Mouse (Mus musculus): ENCODE results near the gene Pcp4. TPM values are rescaled to one million over a fixed set of nuclear protein-coding genes. Genes with fewer than 3 reads are reported as not detected.

The Pcp4 gene
- total RNA-seq, 2 experiments from 2014 or later, result 566 to 603 TPM

- DNase-seq (ENCODE audit: low spot score in 2 of 2), result no peak
- intact Hi-C loops (cut with DNase I), result no loop called here
These were observed 14.4 kb downstream of the Pcp4 start for GRCm38 (mm10) chr16:96481791-96482190.

GRCm38 (mm10) chr16:96487007-96487684 is 19.7 kb downstream of the Pcp4 start:
- intact Hi-C loops (cut with DNase I), result no loop called here
- no peak for DNase-seq (ENCODE audit: low spot score in 2 of 2)

GRCm38 (mm10) chr16:96488038-96488437 is 20.6 kb downstream of the Pcp4 start:
- DNase-seq (ENCODE audit: low spot score in 2 of 2), result no peak
- intact Hi-C loops (cut with DNase I), result no loop called here

- intact Hi-C loops (cut with DNase I), result no loop called here
- no peak for DNase-seq (ENCODE audit: low spot score in 2 of 2)
These were observed 24.1 kb downstream of the Pcp4 start for GRCm38 (mm10) chr16:96491530-96491929.

- no peak for DNase-seq (ENCODE audit: low spot score in 2 of 2)
- intact Hi-C loops (cut with DNase I), result no loop called here
These were observed 26.7 kb downstream of the Pcp4 start for GRCm38 (mm10) chr16:96494079-96494478.

GRCm38 (mm10) chr16:96498951-96499350 is 31.5 kb downstream of the Pcp4 start:
- DNase-seq (ENCODE audit: low spot score in 2 of 2), result peak; percentile 19 to 34

GRCm38 (mm10) chr16:96501241-96501640 is 33.8 kb downstream of the Pcp4 start:
- DNase-seq (ENCODE audit: low spot score in 2 of 2), result no peak
- intact Hi-C loops (cut with DNase I), result no loop called here

More at GRCm38 (mm10) chr16:96498951-96499350, 31.5 kb downstream of the Pcp4 start:
- intact Hi-C loops (cut with DNase I), result no loop called here

- intact Hi-C loops (cut with DNase I), result no loop called here
- no peak for DNase-seq (ENCODE audit: low spot score in 2 of 2)
These were observed 35.2 kb downstream of the Pcp4 start for GRCm38 (mm10) chr16:96502586-96502985.

- intact Hi-C loops (cut with DNase I), result no loop called here
These were observed 47.1 kb downstream of the Pcp4 start for GRCm38 (mm10) chr16:96514466-96514865.

GRCm38 (mm10) chr16:96527476-96527875 is 60.1 kb downstream of the Pcp4 start:
- intact Hi-C loops (cut with DNase I), result loop anchor here (5.0 kb wide), 1 partner anchor 60 kb away; the partner anchor contains the start of gene Pcp4
- DNase-seq (ENCODE audit: low spot score in 2 of 2), result no peak

More at GRCm38 (mm10) chr16:96514466-96514865, 47.1 kb downstream of the Pcp4 start:
- no peak for DNase-seq (ENCODE audit: low spot score in 2 of 2)

GRCm38 (mm10) chr16:96528471-96528870 is 61.1 kb downstream of the Pcp4 start:
- intact Hi-C loops (cut with DNase I), result loop anchor here (5.0 kb wide), 1 partner anchor 61 kb away; the partner anchor contains the start of gene Pcp4
- no peak for DNase-seq (ENCODE audit: low spot score in 2 of 2)

- intact Hi-C loops (cut with DNase I), result loop anchor here (5.0 kb wide), 1 partner anchor 63 kb away; the partner anchor contains the start of gene Pcp4
- DNase-seq (ENCODE audit: low spot score in 2 of 2), result no peak
These were observed 62.6 kb downstream of the Pcp4 start for GRCm38 (mm10) chr16:96529896-96530568.

GRCm38 (mm10) chr16:96530569-96530898 is 63.1 kb downstream of the Pcp4 start:
- intact Hi-C loops (cut with DNase I), result no loop called here
- no peak for DNase-seq (ENCODE audit: low spot score in 2 of 2)

- no peak for DNase-seq (ENCODE audit: low spot score in 2 of 2)
- intact Hi-C loops (cut with DNase I), result no loop called here
These were observed 63.6 kb downstream of the Pcp4 start for GRCm38 (mm10) chr16:96531029-96531428.

- DNase-seq (ENCODE audit: low spot score in 2 of 2), result peak; percentile 22 to 34
- intact Hi-C loops (cut with DNase I), result no loop called here
These were observed 66.3 kb downstream of the Pcp4 start for GRCm38 (mm10) chr16:96533710-96534109.

GRCm38 (mm10) chr16:96535271-96535670 is 67.9 kb downstream of the Pcp4 start:
- intact Hi-C loops (cut with DNase I), result no loop called here
- DNase-seq (ENCODE audit: low spot score in 2 of 2), result peak; percentile 46 to 75

GRCm38 (mm10) chr16:96536426-96536825 is 69.0 kb downstream of the Pcp4 start:
- no peak for DNase-seq (ENCODE audit: low spot score in 2 of 2)
- intact Hi-C loops (cut with DNase I), result no loop called here

GRCm38 (mm10) chr16:96539091-96539490 is 71.7 kb downstream of the Pcp4 start:
- intact Hi-C loops (cut with DNase I), result no loop called here
- no peak for DNase-seq (ENCODE audit: low spot score in 2 of 2)

GRCm38 (mm10) chr16:96541056-96541455 is 73.7 kb downstream of the Pcp4 start:
- DNase-seq (ENCODE audit: low spot score in 2 of 2), result no peak
- intact Hi-C loops (cut with DNase I), result no loop called here

- intact Hi-C loops (cut with DNase I), result no loop called here
- DNase-seq (ENCODE audit: low spot score in 2 of 2), result no peak
These were observed 85.3 kb downstream of the Pcp4 start for GRCm38 (mm10) chr16:96552680-96553079.

- peak in 1 of 2 experiments; percentile 24 for DNase-seq (ENCODE audit: low spot score in 2 of 2)
- intact Hi-C loops (cut with DNase I), result loop anchor here (5.0 kb wide), 1 partner anchor 77 kb away; no protein-coding TSS in a partner anchor
These were observed 88.0 kb downstream of the Pcp4 start for GRCm38 (mm10) chr16:96555412-96555811.

All from left cerebral cortex, postnatal 36 days (tissue).